Comparison of ENCODE assay signal across 24 mouse cellular contexts in genomic region chr6:87879628-87880027, GRCm38 (mm10). TPM values are rescaled to one million over a fixed set of nuclear protein-coding genes. Genes with fewer than 3 reads are reported as not detected.
DNase-seq lines count a peak whose midpoint lies in the region; ATAC-seq lines count a peak whose summit lies in the region.
"Had no signal": no experiment of that assay in that cellular context is flagged by ENCODE, and none has a peak within 500 bp of the region (broad histone marks: within the 10 kb centered on the region; RNA-seq: fewer than 3 reads in every experiment).

No protein-coding gene starts in this region.

- H3K4me1 ChIP-seq in forebrain, embryonic 11.5 days (replicated peaks; ENCODE audit: control insufficient read depth, insufficient read depth, low read length), result no peaks in the 10 kb centered on the region
- H3K4me1 ChIP-seq in forebrain, embryonic 12.5 days, result no peaks in the 10 kb centered on the region
- H3K4me1 ChIP-seq: forebrain, embryonic 15.5 days; heart, embryonic 15.5 days had no signal

- no peaks in the 10 kb centered on the region for H3K36me3 ChIP-seq in forebrain, embryonic 11.5 days (ENCODE audit: control insufficient read depth, insufficient read depth, low read length)
- no peaks in the 10 kb centered on the region for H3K36me3 ChIP-seq in forebrain, embryonic 12.5 days (replicated peaks)
- H3K36me3 ChIP-seq: forebrain, embryonic 10.5 days; forebrain, embryonic 15.5 days; G1E; heart, embryonic 12.5 days; heart, embryonic 15.5 days had no signal

- H3K27ac ChIP-seq in forebrain, embryonic 11.5 days (ENCODE audit: low read depth, low read length), result no peak overlapping the region
- no peak overlapping the region for H3K27ac ChIP-seq in forebrain, embryonic 12.5 days
- H3K27ac ChIP-seq: forebrain, embryonic 10.5 days; forebrain, embryonic 15.5 days; heart, embryonic 15.5 days; hindbrain, embryonic 14.5 days; hindbrain, postnatal 0 days had no signal

- no peak overlapping the region for H3K9ac ChIP-seq in forebrain, embryonic 11.5 days (ENCODE audit: low read length)
- no peak overlapping the region for H3K9ac ChIP-seq in forebrain, embryonic 12.5 days
- H3K9ac ChIP-seq: forebrain, embryonic 15.5 days; heart, embryonic 12.5 days; heart, embryonic 15.5 days; hindbrain, embryonic 14.5 days had no signal

- no peak overlapping the region for H3K4me2 ChIP-seq in forebrain, embryonic 11.5 days (ENCODE audit: low read depth, low read length, severe bottlenecking)
- no peak overlapping the region for H3K4me2 ChIP-seq in forebrain, embryonic 12.5 days
- H3K4me2 ChIP-seq: forebrain, embryonic 15.5 days; heart, embryonic 12.5 days; heart, embryonic 15.5 days; hindbrain, embryonic 14.5 days had no signal

- WGBS in forebrain, embryonic 11.5 days, result 81% methylated on average over 3 of the region's 3 CpGs
- WGBS in forebrain, embryonic 12.5 days, result 69% methylated on average over 3 of the region's 3 CpGs

- no peak overlapping the region for H3K4me3 ChIP-seq in forebrain, embryonic 11.5 days (ENCODE audit: low read depth, low read length)
- H3K4me3 ChIP-seq in forebrain, embryonic 12.5 days (replicated peaks), result no peak overlapping the region
- H3K4me3 ChIP-seq: forebrain, embryonic 10.5 days; forebrain, embryonic 15.5 days; heart, embryonic 12.5 days; heart, embryonic 15.5 days had no signal

- ATAC-seq in forebrain, embryonic 11.5 days (replicated peaks; ENCODE audit: low FRiP score), result no peak
- no peak for ATAC-seq in forebrain, embryonic 12.5 days (ENCODE audit: low FRiP score)
- ATAC-seq: forebrain, embryonic 15.5 days; hindbrain, postnatal 0 days; Patski had no signal

- no peaks in the 10 kb centered on the region for H3K27me3 ChIP-seq in forebrain, embryonic 11.5 days (ENCODE audit: control insufficient read depth, insufficient read depth, low read length)
- H3K27me3 ChIP-seq in forebrain, embryonic 12.5 days, result peaks cover 5% of the 10 kb centered on the region; the same call in 1 of the 2 replicates
- H3K27me3 ChIP-seq: forebrain, embryonic 15.5 days; heart, embryonic 15.5 days; Patski had no signal

- peak; percentile 11 for DNase-seq in forebrain, embryonic 11.5 days (ENCODE audit: low spot score)
- DNase-seq in thymus, postnatal 0 days (ENCODE audit: low spot score), result peak; percentile 52
- DNase-seq in thymus, postnatal 25 days, result peak; percentile 31
- DNase-seq in urinary bladder, adult 18-20 months (ENCODE audit: low spot score in 2 of 2), result no peak
- no peak for DNase-seq in gastrocnemius, postnatal 25 days
- DNase-seq: adrenal gland, postnatal 10 days; adrenal gland, postnatal 36 days; B cell, adult 2 months; cerebellum, adult 18-20 months; cerebellum, adult 9-10 months; cerebellum, postnatal 14 days; gastrocnemius, postnatal 10 days; heart, adult 11 months; heart, postnatal 10 days; heart, postnatal 36 days had no signal

- no peaks in the 10 kb centered on the region for H3K9me3 ChIP-seq in forebrain, embryonic 11.5 days (ENCODE audit: control insufficient read depth, low read length)
- H3K9me3 ChIP-seq in forebrain, embryonic 12.5 days, result no peaks in the 10 kb centered on the region
- H3K9me3 ChIP-seq: forebrain, embryonic 10.5 days; forebrain, embryonic 15.5 days; G1E; heart, embryonic 12.5 days; heart, embryonic 15.5 days had no signal

RNA-seq across cellular contexts. Expression of gene Copg1, which starts 8.0 kb away (rescaled TPM):
- polyA plus RNA-seq in forebrain, embryonic 11.5 days (2014; fragmentation: Nextera tagmentation; extraction: Ambion mirVana), result 142 and 146 TPM in 2 replicates
- polyA plus RNA-seq in forebrain, embryonic 12.5 days (2016; fragmentation: Nextera tagmentation; extraction: Ambion mirVana), result 142 and 153 TPM in 2 replicates
- polyA plus RNA-seq in thymus, postnatal 0 days (2015; fragmentation: Nextera tagmentation; extraction: Ambion mirVana), result 75.0 and 75.5 TPM in 2 replicates
- 10 to 100 TPM; 30.1 to 35.4 TPM for total RNA-seq in gastrocnemius, postnatal 25 days (2021)

RNA-seq across cellular contexts. Expression of gene Cnbp, which starts 28.7 kb away (rescaled TPM):
- 1,299 and 1,307 TPM in 2 replicates for polyA plus RNA-seq in forebrain, embryonic 11.5 days (2014; fragmentation: Nextera tagmentation; extraction: Ambion mirVana)
- polyA plus RNA-seq in forebrain, embryonic 12.5 days (2016; fragmentation: Nextera tagmentation; extraction: Ambion mirVana), result 1,030 and 1,055 TPM in 2 replicates
- 1,228 and 1,268 TPM in 2 replicates for polyA plus RNA-seq in thymus, postnatal 0 days (2015; fragmentation: Nextera tagmentation; extraction: Ambion mirVana)
- total RNA-seq in gastrocnemius, postnatal 25 days (2021), result 100 to 1,000 TPM; 410 to 437 TPM

RNA-seq across cellular contexts. Expression of gene Hmces, which starts 34.1 kb away (rescaled TPM):
- 56.9 and 59.0 TPM in 2 replicates for polyA plus RNA-seq in forebrain, embryonic 11.5 days (2014; fragmentation: Nextera tagmentation; extraction: Ambion mirVana)
- 52.5 and 53.3 TPM in 2 replicates for polyA plus RNA-seq in forebrain, embryonic 12.5 days (2016; fragmentation: Nextera tagmentation; extraction: Ambion mirVana)
- 49.3 and 50.0 TPM in 2 replicates for polyA plus RNA-seq in thymus, postnatal 0 days (2015; fragmentation: Nextera tagmentation; extraction: Ambion mirVana)
- 1 to 10 TPM; 5.4 to 7.4 TPM for total RNA-seq in gastrocnemius, postnatal 25 days (2021)

RNA-seq across cellular contexts. Expression of gene Isy1, which starts 41.0 kb away (rescaled TPM):
- polyA plus RNA-seq in forebrain, embryonic 11.5 days (2014; fragmentation: Nextera tagmentation; extraction: Ambion mirVana), result 64.0 and 73.8 TPM in 2 replicates
- polyA plus RNA-seq in forebrain, embryonic 12.5 days (2016; fragmentation: Nextera tagmentation; extraction: Ambion mirVana), result 68.1 and 71.2 TPM in 2 replicates
- polyA plus RNA-seq in thymus, postnatal 0 days (2015; fragmentation: Nextera tagmentation; extraction: Ambion mirVana), result 75.0 and 78.3 TPM in 2 replicates
- total RNA-seq in gastrocnemius, postnatal 25 days (2021), result 10 to 100 TPM; 17.8 to 20.4 TPM

RNA-seq across cellular contexts. Expression of gene Gm45140, which starts 44.0 kb away (rescaled TPM):
- polyA plus RNA-seq in forebrain, embryonic 11.5 days (2014; fragmentation: Nextera tagmentation; extraction: Ambion mirVana), result 2.7 and 5.0 TPM in 2 replicates
- polyA plus RNA-seq in forebrain, embryonic 12.5 days (2016; fragmentation: Nextera tagmentation; extraction: Ambion mirVana), result 3.2 and 3.3 TPM in 2 replicates
- polyA plus RNA-seq in thymus, postnatal 0 days (2015; fragmentation: Nextera tagmentation; extraction: Ambion mirVana), result 2.3 and 2.5 TPM in 2 replicates
- under 1 TPM in 1 of 2 experiments, not detected in 1; 0.59 TPM for total RNA-seq in gastrocnemius, postnatal 25 days (2021)
- total RNA-seq: hindbrain, postnatal 0 days had no signal

Comparison
In these comparisons a context has a peak if more than half of its experiments do, and no peak if none do; other contexts are left out.
1. DNase-seq: peak in forebrain, embryonic 11.5 days (single experiment), thymus, postnatal 0 days (single experiment) and thymus, postnatal 25 days (single experiment); none in urinary bladder, adult 18-20 months (0 of 2) and gastrocnemius, postnatal 25 days (single experiment).